Mouse (Mus musculus) cerebellum, adult 11 months (tissue): ENCODE results near the gene Olfr1289.

Experiments
- DNase-seq: peaks from one replicate; pipeline ENCODE4 v3.0.0; 2022

The Olfr1289 gene

GRCm38 (mm10) chr2:111480519-111480918 is at the start of gene Olfr1289:
Gene Olfr1289 (plus strand): TSS chr2:111480819.
- DNase-seq = no peak

- no peak for DNase-seq
Measured at GRCm38 (mm10) chr2:111448842-111449241, 31.8 kb upstream of the Olfr1289 start, which contains the start of gene Olfr1287. Gene Olfr1287 (plus strand): TSS chr2:111449142.

DNA sequence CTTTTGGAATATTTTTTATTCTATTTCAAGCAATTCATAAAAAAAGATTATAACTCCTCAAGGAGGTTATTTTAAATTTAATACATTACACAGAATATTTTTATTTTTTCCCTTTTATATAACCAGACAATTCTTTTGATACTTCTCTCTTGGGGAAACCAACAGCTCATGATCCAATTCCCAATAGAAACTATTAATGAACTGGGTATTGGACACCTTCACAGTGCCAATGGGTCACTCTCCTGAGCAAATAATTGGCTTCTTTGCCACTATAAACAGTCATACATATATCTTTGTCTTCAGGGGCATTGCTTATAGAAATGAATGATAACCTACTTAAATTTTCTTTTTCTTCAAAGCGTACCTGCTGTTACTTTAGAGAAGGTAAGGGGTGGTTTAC is 6.8 kb upstream of the Olfr1289 start, which contains the start of gene Olfr1288:
Olfr1288 (plus strand) TSS at position 301 of the 400 bp plus-strand sequence.
- no peak for DNase-seq

DNA sequence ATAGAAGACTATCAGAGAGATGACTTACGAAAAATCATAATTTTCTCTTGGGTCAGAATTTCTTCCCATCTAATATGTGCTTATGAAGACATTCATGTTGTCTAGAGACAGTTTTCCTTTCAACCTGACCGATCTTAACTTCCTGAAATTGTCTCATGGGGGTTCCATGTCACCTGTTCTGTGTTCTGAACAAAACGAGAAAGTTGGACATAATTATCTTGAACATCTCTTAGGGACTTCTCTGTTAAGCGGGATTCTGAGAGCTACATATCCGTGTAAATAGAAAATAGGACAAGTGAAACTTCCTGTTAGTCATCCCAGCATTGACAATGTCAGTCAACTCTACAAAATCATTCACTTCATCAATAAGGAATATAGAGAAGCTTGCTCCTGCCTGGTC is 13.1 kb downstream of the Olfr1289 start, which contains the start of gene Olfr1290:
Olfr1290 (minus strand) TSS at position 101 of the 400 bp plus-strand sequence.
- no peak for DNase-seq

DNA sequence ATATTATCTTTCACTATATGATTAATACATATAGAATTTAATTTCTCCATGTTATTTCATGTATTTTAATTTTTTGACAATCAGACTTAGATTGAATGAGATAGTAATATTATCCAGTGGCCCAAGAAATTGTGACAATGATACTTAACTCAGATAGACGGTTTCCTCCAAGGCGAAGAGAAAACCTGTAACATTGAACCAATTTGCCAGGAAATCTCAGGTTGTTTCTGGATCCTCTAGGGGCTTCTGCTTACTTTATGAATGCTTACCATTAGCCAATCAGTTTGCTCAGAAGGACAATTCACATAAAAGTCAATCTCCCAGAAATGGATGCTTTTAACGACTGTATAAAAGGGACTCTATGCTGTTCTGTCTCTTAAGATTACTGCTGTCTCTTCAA is 16.3 kb downstream of the Olfr1289 start, which contains the start of gene Olfr1291-ps1:
Olfr1291-ps1 (plus strand) TSS at position 301 of the 400 bp plus-strand sequence.
- DNase-seq = no peak

GRCm38 (mm10) chr2:111517451-111517850 is 36.8 kb downstream of the Olfr1289 start:
- no peak for DNase-seq

GRCm38 (mm10) chr2:111524903-111525302 is 44.3 kb downstream of the Olfr1289 start, which contains the start of gene Olfr1293-ps:
Gene Olfr1293-ps (plus strand): TSS chr2:111525203.
- no peak for DNase-seq
